10 mouse cellular contexts compared by ENCODE assay signal in the genomic region with DNA sequence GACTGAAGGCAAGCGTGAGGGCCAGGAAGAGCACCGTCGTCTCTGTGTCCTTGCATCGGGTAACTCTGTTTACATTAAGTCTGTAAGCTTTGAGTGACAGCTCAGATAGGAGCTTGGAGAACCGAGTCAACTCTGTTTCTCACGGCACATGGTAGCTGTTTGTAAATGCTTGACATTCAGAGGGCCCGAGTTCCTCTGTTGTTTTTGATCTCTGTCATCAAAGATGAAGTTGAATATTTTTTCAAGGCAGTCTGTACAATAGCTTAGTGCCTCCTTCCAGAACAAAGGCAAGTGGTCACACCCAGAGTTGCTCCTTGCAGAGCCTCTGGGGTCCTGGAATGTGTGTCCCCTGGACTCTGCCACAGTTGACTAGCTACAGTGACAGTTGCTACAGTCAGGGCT.
A peak's percentile ranks its signal among the peaks of the same experiment; 100 is the strongest.
DNase-seq lines count a peak whose midpoint lies in the region; ATAC-seq and TF ChIP-seq lines count a peak whose summit lies in the region.
"Had no signal": no experiment of that assay in that cellular context is flagged by ENCODE, and none has a peak within 500 bp of the region (broad histone marks: within the 10 kb centered on the region; RNA-seq: fewer than 3 reads in every experiment).

No protein-coding gene starts in this region.

- no peaks in the 10 kb centered on the region for H3K27me3 ChIP-seq in forebrain, embryonic 11.5 days (ENCODE audit: control insufficient read depth, insufficient read depth, low read length)
- no peaks in the 10 kb centered on the region for H3K27me3 ChIP-seq in forebrain, postnatal 0 days (ENCODE audit: insufficient read depth, low read length)
- H3K27me3 ChIP-seq in lung, embryonic 14.5 days (ENCODE audit: insufficient read depth, low read length) = no peaks in the 10 kb centered on the region
- H3K27me3 ChIP-seq in liver, postnatal 0 days (ENCODE audit: insufficient read depth, low read length) = no peaks in the 10 kb centered on the region

- H3K9ac ChIP-seq in forebrain, embryonic 11.5 days (ENCODE audit: low read length) = no peak overlapping the region
- no peak overlapping the region for H3K9ac ChIP-seq in forebrain, postnatal 0 days
- no peak overlapping the region for H3K9ac ChIP-seq in lung, embryonic 14.5 days
- H3K9ac ChIP-seq in liver, postnatal 0 days (replicated peaks) = no peak overlapping the region

- ATAC-seq in forebrain, embryonic 11.5 days (replicated peaks; ENCODE audit: low FRiP score) = peak; percentile 49; the same call in 1 of the 2 replicates
- no peak for ATAC-seq in forebrain, postnatal 0 days
- ATAC-seq in lung, embryonic 14.5 days (ENCODE audit: insufficient read depth) = peak; percentile 56; the same call in 1 of the 2 replicates
- no peak for ATAC-seq in liver, postnatal 0 days
- ATAC-seq: intestine, postnatal 0 days had no signal

- no peak overlapping the region for H3K27ac ChIP-seq in forebrain, embryonic 11.5 days (ENCODE audit: low read depth, low read length)
- no peak overlapping the region for H3K27ac ChIP-seq in forebrain, postnatal 0 days (ENCODE audit: low read depth, low read length)
- H3K27ac ChIP-seq in lung, embryonic 14.5 days (ENCODE audit: low read depth) = no peak overlapping the region; the same call in 1 of the 2 replicates
- no peak overlapping the region for H3K27ac ChIP-seq in liver, postnatal 0 days (ENCODE audit: low read depth)

- no peaks in the 10 kb centered on the region for H3K9me3 ChIP-seq in forebrain, embryonic 11.5 days (ENCODE audit: control insufficient read depth, low read length)
- H3K9me3 ChIP-seq in forebrain, postnatal 0 days (ENCODE audit: low read length) = no peaks in the 10 kb centered on the region
- H3K9me3 ChIP-seq in lung, embryonic 14.5 days (ENCODE audit: low read depth, low read length) = no peaks in the 10 kb centered on the region
- H3K9me3 ChIP-seq in liver, postnatal 0 days (ENCODE audit: low read length) = no peaks in the 10 kb centered on the region

- no peak for TF ChIP-seq EP300 in liver, postnatal 0 days (IDR thresholded peaks at IDR 0.05; ENCODE audit: low read depth)

- H3K4me1 ChIP-seq in forebrain, embryonic 11.5 days (replicated peaks; ENCODE audit: control insufficient read depth, insufficient read depth, low read length) = peaks cover 5% of the 10 kb centered on the region; the same call in 1 of the 2 replicates
- H3K4me1 ChIP-seq in forebrain, postnatal 0 days (ENCODE audit: insufficient read depth) = no peaks in the 10 kb centered on the region
- peaks cover 8% of the 10 kb centered on the region; the same call in 1 of the 2 replicates for H3K4me1 ChIP-seq in lung, embryonic 14.5 days (ENCODE audit: insufficient read depth)
- no peaks in the 10 kb centered on the region for H3K4me1 ChIP-seq in liver, postnatal 0 days (ENCODE audit: insufficient read depth)

- no peak overlapping the region for H3K4me3 ChIP-seq in forebrain, embryonic 11.5 days (ENCODE audit: low read depth, low read length)
- H3K4me3 ChIP-seq in forebrain, postnatal 0 days (ENCODE audit: low read depth, low read length) = no peak overlapping the region
- no peak overlapping the region for H3K4me3 ChIP-seq in lung, embryonic 14.5 days (ENCODE audit: low read depth, low read length)
- H3K4me3 ChIP-seq in liver, postnatal 0 days (ENCODE audit: low read depth, low read length) = no peak overlapping the region

- TF ChIP-seq CTCF in forebrain, postnatal 0 days (IDR thresholded peaks at IDR 0.05; ENCODE audit: low read depth) = no peak
- TF ChIP-seq CTCF in lung, embryonic 14.5 days (IDR thresholded peaks at IDR 0.05; ENCODE audit: low read depth) = no peak
- no peak for TF ChIP-seq CTCF in liver, postnatal 0 days (IDR thresholded peaks at IDR 0.05; ENCODE audit: low read depth)

- no peaks in the 10 kb centered on the region for H3K36me3 ChIP-seq in forebrain, embryonic 11.5 days (ENCODE audit: control insufficient read depth, insufficient read depth, low read length)
- H3K36me3 ChIP-seq in forebrain, postnatal 0 days (ENCODE audit: insufficient read depth) = no peaks in the 10 kb centered on the region
- no peaks in the 10 kb centered on the region for H3K36me3 ChIP-seq in lung, embryonic 14.5 days (ENCODE audit: insufficient read depth)
- H3K36me3 ChIP-seq in liver, postnatal 0 days (replicated peaks; ENCODE audit: insufficient read depth, low read length) = no peaks in the 10 kb centered on the region

- H3K4me2 ChIP-seq in forebrain, embryonic 11.5 days (ENCODE audit: low read depth, low read length, severe bottlenecking) = no peak overlapping the region
- no peak overlapping the region for H3K4me2 ChIP-seq in forebrain, postnatal 0 days (ENCODE audit: low read depth)
- H3K4me2 ChIP-seq in lung, embryonic 14.5 days = no peak overlapping the region
- no peak overlapping the region for H3K4me2 ChIP-seq in liver, postnatal 0 days (ENCODE audit: low read depth, low read length)

- no peak for DNase-seq in forebrain, embryonic 11.5 days (ENCODE audit: low spot score)
- DNase-seq in forebrain, postnatal 0 days = no peak
- DNase-seq in lung, embryonic 14.5 days = peak; percentile 45
- DNase-seq in lung, adult 18-20 months = no peak
- DNase-seq in ZHBTc4 (ENCODE audit: low read depth, low spot score) = peak; percentile 9
- DNase-seq in induced T-regulatory cell, adult 2 months (ENCODE audit: low read depth) = peak; percentile 68
- no peak for DNase-seq in liver, postnatal 0 days
- no peak for DNase-seq in spleen, adult 18-20 months
- DNase-seq: gastrocnemius, postnatal 36 days had no signal

- WGBS in forebrain, embryonic 11.5 days = 37% methylated on average over 7 of the region's 7 CpGs
- 24% methylated on average over 7 of the region's 7 CpGs for WGBS in forebrain, postnatal 0 days
- 9% methylated on average over 7 of the region's 7 CpGs for WGBS in lung, embryonic 14.5 days
- 21% methylated on average over 7 of the region's 7 CpGs for WGBS in liver, postnatal 0 days (ENCODE audit: insufficient replicate concordance)

Comparison
In these comparisons a context has a peak if more than half of its experiments do, and no peak if none do; other contexts are left out.
1. ATAC-seq: peak in forebrain, embryonic 11.5 days (single experiment) and lung, embryonic 14.5 days (single experiment); none in forebrain, postnatal 0 days (single experiment) and liver, postnatal 0 days (single experiment).
2. DNase-seq: peak in lung, embryonic 14.5 days (single experiment), ZHBTc4 (single experiment) and induced T-regulatory cell, adult 2 months (single experiment); none in forebrain, embryonic 11.5 days (single experiment), forebrain, postnatal 0 days (single experiment), lung, adult 18-20 months (0 of 2), liver, postnatal 0 days (single experiment) and spleen, adult 18-20 months (0 of 2).